Mouse (Mus musculus) heart, embryonic 10.5 days (tissue): ENCODE measurements around the gene Stpg4. TPM values are rescaled to one million over a fixed set of nuclear protein-coding genes. Genes with fewer than 3 reads are reported as not detected.

Experiments
- DNase-seq: peaks from one replicate; pipeline ENCODE4 v3.0.0-alpha.2; 2017; ENCODE audit warnings: low spot score
- H3K27ac ChIP-seq: fragments of 300-500 bp; sonication (generic); 2 replicates; pipeline ENCODE4 v1.5.1; 2016; ENCODE audit warnings: mild to moderate bottlenecking
- H3K27me3 ChIP-seq: fragments of 300-500 bp; sonication (generic); 2 replicates; pipeline ENCODE4 v1.6.1; 2016; ENCODE audit warnings: mild to moderate bottlenecking; ENCODE audit not compliant: poor library complexity, insufficient read depth, severe bottlenecking
- H3K36me3 ChIP-seq: fragments of 300-500 bp; sonication (generic); 2 replicates; pipeline ENCODE4 v1.6.1; 2016; ENCODE audit warnings: mild to moderate bottlenecking, moderate library complexity
- H3K4me1 ChIP-seq: fragments of 300-500 bp; sonication (generic); 2 replicates; pipeline ENCODE4 v1.6.1; 2016; ENCODE audit warnings: mild to moderate bottlenecking
- H3K4me3 ChIP-seq: fragments of 300-500 bp; sonication (generic); 2 replicates; pipeline ENCODE4 v1.5.1; 2016; ENCODE audit warnings: mild to moderate bottlenecking, moderate library complexity
- H3K9me3 ChIP-seq: fragments of 300-500 bp; sonication (generic); 2 replicates; pipeline ENCODE4 v1.6.1; 2016; ENCODE audit warnings: mild to moderate bottlenecking, moderate library complexity
- WGBS: fragments of 180-500 bp; shearing (Covaris S2); methylation state at CpG from one replicate; pipeline ENCODE4 v1.1.7; 2016; 5-methylcytosine and 5-hydroxymethylcytosine counted together
- polyA plus RNA-seq: library from polyadenylated mRNA; unstranded; fragments of >200 nt; fragmentation: Nextera tagmentation; extraction: Ambion mirVana; gene quantifications from 2 replicates; pipeline ENCODE4 v1.2.1, GENCODE M21; 2016

The Stpg4 gene
- polyA plus RNA-seq, 1 experiment from 2014 or later = not detected

- no peak for DNase-seq
- Histone ChIP-seq H3K27ac (no peak overlapping the region), H3K4me3 (peak overlapping the region; percentile 91), H3K27me3 (no peaks in the 10 kb centered on the region), H3K9me3 (no peaks in the 10 kb centered on the region), H3K4me1 (peaks cover 24% of the 10 kb centered on the region), H3K36me3 (peaks cover 8% of the 10 kb centered on the region)
- 53% methylated on average over 4 of the region's 4 CpGs for WGBS
Observed at GRCm38 (mm10) chr17:87444763-87445162, 17.2 kb upstream of the Stpg4 start.

GRCm38 (mm10) chr17:87441537-87441936 is 14.0 kb upstream of the Stpg4 start:
- WGBS = 85% methylated on average over 2 of the region's 2 CpGs
- H3K4me1 ChIP-seq = peaks cover 21% of the 10 kb centered on the region
- no peaks in the 10 kb centered on the region for H3K9me3 ChIP-seq
- peaks cover 15% of the 10 kb centered on the region for H3K36me3 ChIP-seq
- no peak overlapping the region for H3K4me3 ChIP-seq
- DNase-seq = no peak
- H3K27me3 ChIP-seq = no peaks in the 10 kb centered on the region
- no peak overlapping the region for H3K27ac ChIP-seq

GRCm38 (mm10) chr17:87439441-87439840 is 11.9 kb upstream of the Stpg4 start:
- Histone ChIP-seq H3K9me3 (no peaks in the 10 kb centered on the region), H3K27me3 (no peaks in the 10 kb centered on the region), H3K4me1 (peaks cover 16% of the 10 kb centered on the region), H3K36me3 (peaks cover 31% of the 10 kb centered on the region), H3K4me3 (no peak overlapping the region), H3K27ac (no peak overlapping the region)
- no peak for DNase-seq
- WGBS = 93% methylated on average over 2 of the region's 2 CpGs

GRCm38 (mm10) chr17:87433929-87434328 is 6.4 kb upstream of the Stpg4 start:
- DNase-seq = no peak
- Histone ChIP-seq H3K27me3 (no peaks in the 10 kb centered on the region), H3K4me1 (0 out of 2 replicates have a peak, but pooled peaks cover 5% of the 10 kb centered on the region), H3K9me3 (no peaks in the 10 kb centered on the region), H3K27ac (no peak overlapping the region), H3K4me3 (no peak overlapping the region), H3K36me3 (peaks cover 70% of the 10 kb centered on the region)
- 89% methylated on average over 3 of the region's 3 CpGs for WGBS

GRCm38 (mm10) chr17:87432743-87433142 is 5.2 kb upstream of the Stpg4 start:
- Histone ChIP-seq H3K9me3 (no peaks in the 10 kb centered on the region), H3K4me3 (no peak overlapping the region), H3K27ac (no peak overlapping the region), H3K36me3 (peaks cover 72% of the 10 kb centered on the region), H3K27me3 (no peaks in the 10 kb centered on the region), H3K4me1 (peaks cover 5% of the 10 kb centered on the region; the same call in 1 of the 2 replicates)
- no peak for DNase-seq
- WGBS = 96% methylated on average over 5 of the region's 5 CpGs

- peaks cover 5% of the 10 kb centered on the region for H3K4me1 ChIP-seq
- no peak overlapping the region for H3K4me3 ChIP-seq
- H3K27me3 ChIP-seq = no peaks in the 10 kb centered on the region
- peaks cover 72% of the 10 kb centered on the region for H3K36me3 ChIP-seq
- no peaks in the 10 kb centered on the region for H3K9me3 ChIP-seq
- no peak overlapping the region for H3K27ac ChIP-seq
- DNase-seq = no peak
Observed at GRCm38 (mm10) chr17:87432314-87432713, 4.8 kb upstream of the Stpg4 start.

- Histone ChIP-seq H3K9me3 (no peaks in the 10 kb centered on the region), H3K36me3 (peaks cover 58% of the 10 kb centered on the region), H3K27ac (no peak overlapping the region), H3K4me1 (peaks cover 4% of the 10 kb centered on the region), H3K4me3 (no peak overlapping the region), H3K27me3 (no peaks in the 10 kb centered on the region)
- DNase-seq = no peak
- 85% methylated on average over 3 of the region's 3 CpGs for WGBS
Observed at GRCm38 (mm10) chr17:87429431-87429830, 1.9 kb upstream of the Stpg4 start.

- no peaks in the 10 kb centered on the region; the same call in 1 of the 2 replicates for H3K27me3 ChIP-seq
- WGBS = 64% methylated on average over 7 of the region's 7 CpGs
- no peak overlapping the region for H3K27ac ChIP-seq
- no peak overlapping the region for H3K4me3 ChIP-seq
- H3K4me1 ChIP-seq = peaks cover 9% of the 10 kb centered on the region
- H3K36me3 ChIP-seq = peaks cover 4% of the 10 kb centered on the region; the same call in 1 of the 2 replicates
- H3K9me3 ChIP-seq = no peaks in the 10 kb centered on the region
- no peak for DNase-seq
Observed at GRCm38 (mm10) chr17:87418082-87418481, 9.5 kb downstream of the Stpg4 start.

GRCm38 (mm10) chr17:87406646-87407045 is 20.9 kb downstream of the Stpg4 start:
- Histone ChIP-seq H3K9me3 (no peaks in the 10 kb centered on the region), H3K4me3 (no peak overlapping the region), H3K27me3 (no peaks in the 10 kb centered on the region), H3K36me3 (no peaks in the 10 kb centered on the region), H3K27ac (no peak overlapping the region), H3K4me1 (no peaks in the 10 kb centered on the region)
- DNase-seq = no peak
- 80% methylated on average over 4 of the region's 4 CpGs for WGBS

GRCm38 (mm10) chr17:87405576-87405975 is 22.0 kb downstream of the Stpg4 start:
- Histone ChIP-seq H3K36me3 (no peaks in the 10 kb centered on the region), H3K27ac (no peak overlapping the region), H3K27me3 (no peaks in the 10 kb centered on the region), H3K4me1 (no peaks in the 10 kb centered on the region), H3K4me3 (no peak overlapping the region), H3K9me3 (no peaks in the 10 kb centered on the region)
- WGBS = 75% methylated on average over 11 of the region's 11 CpGs
- no peak for DNase-seq

- no peak for DNase-seq
- 83% methylated on average over 4 of the region's 4 CpGs for WGBS
Observed at GRCm38 (mm10) chr17:87403462-87403861, 24.1 kb downstream of the Stpg4 start.

GRCm38 (mm10) chr17:87402444-87402843 is 25.1 kb downstream of the Stpg4 start:
- H3K27me3 ChIP-seq = no peaks in the 10 kb centered on the region
- H3K9me3 ChIP-seq = no peaks in the 10 kb centered on the region
- H3K36me3 ChIP-seq = no peaks in the 10 kb centered on the region
- no peaks in the 10 kb centered on the region for H3K4me1 ChIP-seq
- H3K27ac ChIP-seq = no peak overlapping the region
- no peak overlapping the region for H3K4me3 ChIP-seq
- no peak for DNase-seq
- WGBS = 86% methylated on average over 11 of the region's 11 CpGs

More at GRCm38 (mm10) chr17:87403462-87403861, 24.1 kb downstream of the Stpg4 start:
- Histone ChIP-seq H3K27me3 (no peaks in the 10 kb centered on the region), H3K4me3 (no peak overlapping the region), H3K4me1 (no peaks in the 10 kb centered on the region), H3K27ac (no peak overlapping the region), H3K36me3 (no peaks in the 10 kb centered on the region), H3K9me3 (no peaks in the 10 kb centered on the region)

- Histone ChIP-seq H3K36me3 (no peaks in the 10 kb centered on the region), H3K27ac (no peak overlapping the region), H3K9me3 (no peaks in the 10 kb centered on the region), H3K27me3 (no peaks in the 10 kb centered on the region), H3K4me1 (peaks cover 5% of the 10 kb centered on the region; the same call in 1 of the 2 replicates), H3K4me3 (no peak overlapping the region)
- DNase-seq = no peak
- WGBS = 82% methylated on average over 11 of the region's 11 CpGs
Observed at GRCm38 (mm10) chr17:87397088-87397487, 30.5 kb downstream of the Stpg4 start.

GRCm38 (mm10) chr17:87391242-87391641 is 36.3 kb downstream of the Stpg4 start:
- WGBS = 71% methylated on average over 7 of the region's 7 CpGs
- DNase-seq = no peak

More at GRCm38 (mm10) chr17:87391242-87391641, 36.3 kb downstream of the Stpg4 start:
- peaks cover 11% of the 10 kb centered on the region for H3K4me1 ChIP-seq
- no peak overlapping the region for H3K4me3 ChIP-seq
- H3K27me3 ChIP-seq = no peaks in the 10 kb centered on the region
- H3K9me3 ChIP-seq = no peaks in the 10 kb centered on the region
- no peaks in the 10 kb centered on the region for H3K36me3 ChIP-seq
- H3K27ac ChIP-seq = no peak overlapping the region
